Mouse (Mus musculus) heart, adult 2 months (tissue): ENCODE results near the gene Zkscan16.

Experiments used
- CTCF ChIP-seq: fragments of 200-600 bp; IDR thresholded peaks from 2 replicates; pipeline ENCODE4 v1.8.1; 2022; ENCODE audit warnings: antibody characterized with exemption, mild to moderate bottlenecking, moderate library complexity
- EP300 ChIP-seq: fragments of 200-500 bp; IDR thresholded peaks from 2 replicates; pipeline ENCODE4 v1.6.1; 2011; ENCODE audit warnings: low read depth, low read length, control low read depth; ENCODE audit not compliant: insufficient read depth
- POLR2A ChIP-seq: fragments of 200-500 bp; IDR thresholded peaks from 2 replicates; pipeline ENCODE4 v1.6.1; 2011; ENCODE audit warnings: mild to moderate bottlenecking, low read depth, low read length, control low read depth; ENCODE audit not compliant: insufficient read depth

DNA sequence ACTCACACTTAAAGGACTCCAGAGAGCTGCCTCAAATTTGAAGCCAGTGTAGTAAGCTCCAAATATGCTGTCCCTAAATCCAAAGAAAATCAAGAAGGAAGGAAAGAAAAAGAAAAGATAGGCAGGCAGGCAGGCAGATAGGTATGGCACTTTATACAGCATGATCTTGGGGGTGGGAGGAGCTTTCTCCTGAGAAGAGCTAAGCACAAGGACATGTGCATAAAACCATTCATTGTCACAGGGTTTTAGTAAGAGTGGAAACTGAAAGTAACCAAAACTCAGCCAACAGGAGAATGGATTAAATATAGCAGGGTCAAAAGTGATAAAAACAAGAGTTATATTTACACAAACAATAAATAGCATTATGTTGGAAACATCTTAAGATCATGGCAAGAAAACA is 45.1 kb upstream of the Zkscan16 start:
- no peak for TF ChIP-seq POLR2A
- TF ChIP-seq CTCF, result no peak
- TF ChIP-seq EP300, result no peak
